Mouse (Mus musculus): Measurements from ENCODE around the gene Svs1.

The Svs1 gene

DNA sequence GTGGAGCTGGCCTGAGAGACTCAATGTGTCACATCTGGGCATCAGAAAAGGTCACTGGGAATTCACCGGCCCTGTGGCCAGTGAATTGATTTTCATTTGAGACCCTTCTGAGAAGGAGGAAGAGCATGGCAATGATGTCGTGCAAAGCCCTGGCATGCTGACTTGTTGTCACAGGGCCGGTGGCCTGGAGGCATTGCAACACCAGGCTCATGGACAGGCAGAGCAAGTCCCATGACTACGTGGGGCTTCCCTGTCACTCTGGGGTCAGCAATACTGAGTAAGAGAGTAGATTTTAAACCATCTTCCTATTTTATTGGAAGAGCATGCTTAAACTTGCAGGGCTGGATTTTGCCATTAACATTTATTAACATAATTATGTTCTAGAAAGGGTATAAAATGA lies 26.4 kb downstream of the Svs1 start:
- DNase-seq: peak; percentile 46

DNA sequence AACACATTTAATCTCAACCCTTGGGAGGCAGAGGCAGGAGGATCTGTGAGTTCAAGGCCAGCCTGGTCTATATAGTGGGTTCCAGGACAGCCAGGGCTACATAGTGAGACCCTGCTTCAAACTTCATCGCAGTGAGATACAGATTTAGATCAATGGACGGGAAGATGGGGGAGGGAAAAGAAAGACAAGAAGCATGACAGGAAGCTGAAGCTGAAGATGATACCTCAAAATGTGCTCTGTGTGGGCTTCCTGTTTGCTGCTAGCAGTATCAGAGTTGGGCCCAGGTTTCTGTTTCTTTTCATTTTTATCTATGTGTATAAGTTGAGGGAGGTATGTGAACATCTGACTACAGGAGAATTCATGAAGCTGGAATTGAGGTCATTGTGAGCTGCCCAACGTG lies 26.8 kb downstream of the Svs1 start:
- DNase-seq: no peak

DNA sequence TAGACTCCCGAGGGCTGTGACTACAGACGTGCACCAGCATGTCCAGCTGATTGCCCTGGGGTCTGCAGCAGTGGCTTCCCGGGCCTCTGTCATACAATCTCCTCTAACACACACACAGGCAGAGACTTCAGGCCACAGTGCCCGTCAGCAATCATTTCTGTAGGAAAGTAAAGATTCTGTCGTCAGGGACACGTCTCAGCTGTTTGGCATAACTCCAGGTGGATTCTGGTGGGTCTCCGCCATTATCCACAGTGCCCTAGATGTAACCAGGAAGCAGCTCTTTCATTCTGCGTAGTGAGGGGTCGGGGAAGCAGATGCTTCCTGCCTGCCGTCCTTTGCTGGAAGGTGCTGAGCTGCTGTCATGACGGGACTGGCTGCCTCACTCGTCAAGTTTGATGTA lies 30.5 kb downstream of the Svs1 start:
- DNase-seq: no peak

DNA sequence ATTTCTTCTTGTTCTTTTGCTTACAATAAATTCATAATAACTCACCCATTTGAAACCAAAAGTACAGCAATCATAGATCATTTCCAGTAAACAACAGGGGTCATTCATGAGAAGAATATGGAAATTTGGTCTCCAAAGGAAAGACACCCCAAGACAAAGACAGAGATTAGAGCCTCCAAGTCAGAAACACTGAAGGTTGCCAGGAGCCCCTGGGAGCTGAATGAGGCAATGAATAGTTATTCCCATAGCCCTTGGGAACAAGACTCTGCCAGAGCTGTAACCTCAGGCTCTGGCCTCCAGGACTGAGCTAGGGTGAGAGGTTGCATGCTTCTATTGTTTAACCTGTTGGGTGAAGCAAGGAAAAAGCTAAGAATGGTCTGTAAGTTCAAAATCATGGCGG lies 32.7 kb downstream of the Svs1 start:
- no peak for DNase-seq

DNA sequence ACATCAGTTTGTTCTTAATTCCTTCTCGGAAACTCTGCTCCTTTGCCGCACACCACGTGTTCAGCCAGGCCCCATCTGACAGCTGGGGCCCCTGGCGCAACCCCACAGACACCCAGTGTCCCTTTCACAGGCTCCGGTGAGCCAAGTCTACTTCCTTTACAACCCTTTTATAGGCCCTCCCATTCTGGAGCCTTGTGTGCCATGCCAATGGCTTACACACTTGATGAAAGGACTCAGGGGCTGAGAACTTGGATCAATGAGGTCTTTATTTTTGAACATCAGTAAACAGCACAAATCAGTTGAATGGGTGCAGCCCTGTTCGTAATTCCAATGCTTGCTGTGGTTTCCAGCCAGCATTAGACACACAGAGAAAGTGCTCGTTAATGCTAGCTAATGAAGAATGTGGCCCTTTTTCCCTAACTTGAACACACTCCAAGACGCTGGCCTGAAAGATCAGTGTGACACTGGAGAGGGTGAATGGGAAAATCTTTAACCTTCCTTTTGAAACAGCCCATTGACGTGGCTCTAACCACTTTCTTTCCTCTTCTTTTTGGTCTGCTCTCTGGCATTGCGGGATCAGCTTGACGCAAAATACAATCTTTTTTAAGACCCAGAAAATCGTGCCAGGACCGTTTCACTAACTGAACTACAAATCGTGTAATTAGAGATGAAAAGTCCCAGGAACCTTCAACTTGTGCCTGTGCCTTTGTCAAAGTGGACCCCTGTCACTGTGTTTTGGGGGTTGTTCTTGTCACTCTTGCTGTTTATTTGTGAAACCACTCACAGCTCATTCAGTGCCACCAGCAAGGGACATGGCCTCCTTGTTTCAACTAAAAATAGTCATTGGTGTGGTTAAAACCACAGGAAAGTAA lies 34.7 kb downstream of the Svs1 start:
- peak; percentile 89 for DNase-seq

DNA sequence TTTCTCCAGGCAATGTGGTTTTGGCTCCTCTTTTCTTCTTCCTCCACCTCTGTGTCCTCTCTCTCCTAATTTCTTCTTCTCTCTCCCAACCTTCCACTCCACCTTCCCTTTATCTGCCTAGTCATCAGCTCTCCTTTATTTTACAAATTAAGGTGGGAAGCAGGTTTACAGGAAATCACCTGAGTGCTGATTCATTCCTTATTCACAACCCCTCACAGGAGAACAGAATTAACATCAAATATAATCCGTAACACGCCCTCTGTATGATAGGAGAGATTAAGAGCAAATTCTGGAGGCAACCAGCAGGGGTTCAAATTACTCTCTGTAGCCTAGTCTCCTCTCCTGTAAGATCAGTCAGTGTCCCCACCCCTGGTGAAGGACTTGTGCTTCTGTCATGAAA lies 35.7 kb downstream of the Svs1 start:
- DNase-seq: no peak

DNA sequence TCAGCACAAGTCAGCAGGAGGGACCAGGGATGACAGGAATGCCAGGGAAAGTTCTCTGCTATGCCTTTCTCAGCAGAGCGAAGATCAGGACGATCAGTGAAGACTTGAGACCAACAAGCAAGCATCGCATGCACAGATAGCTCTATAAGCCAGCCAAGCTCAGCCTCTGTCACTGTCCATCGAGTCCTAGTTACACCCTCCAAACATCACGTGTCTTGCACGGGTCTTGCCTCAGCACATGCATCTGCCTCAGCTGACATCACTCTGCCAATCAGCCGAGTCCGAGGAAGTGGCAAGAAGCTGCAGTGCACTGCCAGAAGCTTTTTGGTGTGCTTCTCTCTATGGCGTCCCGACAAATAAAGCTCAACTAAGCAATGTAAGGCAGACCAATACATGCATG lies 36.7 kb downstream of the Svs1 start:
- no peak for DNase-seq

DNA sequence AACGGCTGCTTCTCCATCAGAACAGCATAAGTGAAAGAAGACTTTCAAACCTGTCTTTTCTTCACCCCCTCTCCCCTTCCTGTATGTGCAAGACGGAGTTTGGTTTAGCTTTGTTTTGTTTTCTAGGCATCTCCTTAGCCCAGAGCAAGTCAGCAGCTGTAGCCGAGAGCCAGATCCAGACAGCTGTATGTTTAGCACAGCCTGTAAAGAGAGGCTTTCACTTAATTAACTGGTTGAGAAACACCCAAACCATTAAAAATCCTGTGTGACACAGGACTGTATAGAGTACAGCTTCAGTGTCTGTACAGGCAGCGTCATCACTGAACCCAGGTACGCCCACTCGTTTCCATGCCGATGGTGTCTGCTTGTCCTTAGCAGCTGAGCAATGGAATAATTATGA lies 38.6 kb downstream of the Svs1 start:
- no peak for DNase-seq

DNA sequence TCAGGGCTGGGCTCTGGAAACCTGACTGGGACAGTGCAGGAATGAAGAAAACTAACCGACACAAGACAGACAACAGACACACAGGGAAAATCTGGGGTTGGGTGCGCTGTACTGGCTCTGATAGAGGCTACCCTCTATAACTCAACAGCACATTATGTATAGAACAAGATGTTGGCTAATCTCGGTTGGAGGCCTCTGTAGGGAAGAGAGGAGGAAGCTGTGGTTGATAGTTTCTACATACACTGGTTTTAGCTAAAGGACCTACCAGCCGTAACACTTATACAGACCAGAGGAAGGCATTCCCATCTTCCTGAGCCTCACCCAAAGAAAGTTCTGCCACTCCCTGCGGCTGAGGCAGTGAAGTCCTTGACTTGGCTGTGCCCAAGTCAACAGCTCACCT lies 39.8 kb downstream of the Svs1 start:
- DNase-seq: no peak

DNA sequence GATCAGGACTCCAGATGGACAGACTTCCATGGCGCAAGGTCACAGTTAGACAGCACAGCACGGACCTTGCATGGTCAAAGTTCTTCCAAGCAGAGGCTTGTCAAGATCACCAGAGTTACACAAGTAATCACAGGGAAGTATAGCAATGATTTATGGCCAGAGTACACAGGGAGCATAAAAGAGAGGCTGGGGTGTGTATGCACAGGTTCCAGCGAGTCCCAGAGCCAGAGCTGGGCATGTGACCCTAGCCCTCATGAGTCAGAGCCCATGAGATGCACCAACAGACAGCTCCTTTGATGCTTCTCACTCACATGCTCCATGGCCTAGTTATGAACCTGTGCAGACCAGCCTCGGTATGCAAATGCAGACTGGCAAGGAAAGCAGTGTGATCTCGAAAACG lies 41.4 kb downstream of the Svs1 start:
- no peak for DNase-seq

DNA sequence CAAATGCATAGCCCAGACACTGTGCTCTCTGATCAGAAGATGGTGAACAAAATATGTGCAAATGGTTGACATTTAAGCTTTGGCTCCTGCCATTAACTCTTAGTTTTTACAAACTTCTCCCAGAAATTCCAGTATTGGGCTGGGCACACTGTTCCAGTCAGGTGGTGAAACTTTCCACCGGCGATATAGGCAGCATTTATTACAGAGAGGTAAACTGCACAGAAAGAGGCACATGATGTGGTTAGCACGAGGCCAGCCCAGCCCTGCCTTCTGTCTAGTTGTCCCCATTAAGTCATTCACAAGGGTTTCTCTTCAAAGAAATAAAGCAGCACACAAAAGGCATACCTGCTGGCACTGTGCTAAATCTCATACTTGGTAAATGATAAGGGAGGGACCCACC lies 42.0 kb downstream of the Svs1 start:
- no peak for DNase-seq

DNA sequence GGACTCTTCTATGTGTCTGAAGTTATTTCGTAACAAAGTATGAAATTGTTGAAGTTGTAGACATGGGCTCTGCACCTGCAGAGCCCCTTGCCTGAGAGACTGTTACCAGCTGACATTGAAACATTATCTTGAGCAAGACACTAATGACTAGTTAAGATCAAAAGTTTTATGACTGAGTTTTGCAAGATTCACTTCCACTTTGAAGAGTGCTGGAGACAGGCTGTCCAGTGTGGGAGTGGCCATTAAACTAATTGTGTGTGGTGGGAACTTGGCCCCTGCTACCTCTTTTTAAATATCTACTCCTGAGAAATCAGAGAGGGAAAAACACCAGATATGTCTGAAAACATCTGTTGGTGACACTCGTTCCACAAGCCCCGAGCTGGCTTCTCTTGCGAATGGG lies 44.6 kb downstream of the Svs1 start:
- DNase-seq: no peak

DNA sequence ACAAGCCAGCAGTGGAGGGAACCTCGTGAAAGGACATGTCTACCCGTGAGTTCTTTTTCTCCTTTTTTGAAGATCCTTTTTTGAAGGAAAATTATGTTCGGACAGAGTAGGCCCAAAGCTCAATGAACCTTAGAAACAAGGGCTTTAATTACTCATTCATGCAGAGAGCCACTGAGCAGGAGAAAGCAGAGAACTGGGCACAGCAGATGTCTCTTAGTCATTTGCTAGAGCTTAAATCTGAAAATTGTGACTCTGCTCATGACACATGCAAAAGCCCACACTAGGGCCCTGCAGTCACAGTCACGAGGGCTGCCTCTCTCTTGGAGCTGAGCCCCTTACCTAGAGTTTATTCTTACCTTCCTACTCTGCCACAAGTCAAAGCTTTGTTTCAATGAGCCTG lies 46.1 kb downstream of the Svs1 start:
- no peak for DNase-seq

DNA sequence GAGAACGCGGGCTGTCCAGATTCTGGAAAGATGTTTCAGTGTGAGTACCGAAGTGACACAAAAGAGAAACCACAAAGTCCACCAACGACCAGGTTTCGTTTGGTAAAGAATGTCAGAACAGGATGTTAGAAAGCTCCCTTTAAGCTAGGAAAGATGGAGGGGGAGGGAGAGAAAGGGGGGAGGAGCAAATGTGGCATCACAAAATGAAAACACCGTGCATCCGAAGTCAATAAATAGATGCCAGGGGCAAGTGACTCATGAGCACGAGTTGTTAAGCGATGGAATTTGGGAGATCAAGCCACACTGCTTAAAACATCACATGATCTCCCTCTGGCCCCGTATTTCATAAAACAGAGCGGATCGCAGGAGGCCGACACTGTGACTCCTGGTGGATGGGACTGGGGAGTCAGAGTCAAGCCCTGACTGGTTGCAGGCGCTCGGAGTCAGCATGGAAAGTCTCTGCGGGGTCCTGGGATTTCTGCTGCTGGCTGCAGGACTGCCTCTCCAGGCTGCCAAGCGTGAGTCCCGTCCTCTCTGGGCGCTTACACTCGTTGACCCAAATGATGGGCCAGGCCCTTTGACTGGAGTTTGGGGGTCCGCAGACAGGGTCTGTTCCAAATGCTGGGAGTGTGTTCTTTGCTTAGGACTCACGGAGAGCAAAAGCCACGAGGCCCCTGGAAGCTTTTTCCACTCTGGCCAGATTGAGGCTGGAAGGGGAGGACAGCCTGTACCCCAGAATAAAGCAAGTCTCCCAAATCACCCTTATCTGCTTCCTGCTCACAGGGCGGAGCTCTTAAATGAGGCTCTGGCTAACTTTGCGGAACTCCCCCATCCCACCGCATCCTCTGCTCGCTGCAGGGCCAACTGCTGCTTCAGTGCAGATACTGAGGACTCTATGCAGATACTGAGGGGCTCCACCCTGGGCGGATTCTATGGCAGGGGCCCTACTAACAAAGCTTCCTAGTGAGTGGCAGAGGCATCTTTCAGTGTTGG lies 49.9 kb downstream of the Svs1 start, which contains the start of gene Gpnmb:
Gene Gpnmb, plus strand, starts transcription at position 272 of the 993 bp plus-strand sequence.
- no peak for DNase-seq

DNA sequence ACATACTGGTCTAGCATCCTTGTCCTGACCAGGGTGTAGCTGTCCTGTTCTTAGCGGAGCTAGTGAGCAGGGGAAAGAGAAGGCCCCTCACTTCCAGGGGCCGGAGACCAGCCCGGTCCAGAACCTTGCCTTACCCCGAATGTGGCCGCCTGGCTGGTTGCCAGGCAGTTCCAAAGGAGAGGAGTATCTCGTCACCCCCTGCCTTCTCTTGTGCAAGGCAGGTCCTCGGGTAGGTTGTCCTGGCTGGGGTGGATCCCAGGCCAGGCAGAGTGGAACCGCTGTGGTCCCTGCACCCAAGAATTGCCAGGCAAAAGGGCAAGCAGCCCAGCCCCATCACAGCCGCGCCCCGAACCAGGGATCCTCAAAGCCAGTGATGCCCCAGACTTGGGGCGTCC lies 50.6 kb downstream of the Svs1 start:
- DNase-seq: no peak

DNA sequence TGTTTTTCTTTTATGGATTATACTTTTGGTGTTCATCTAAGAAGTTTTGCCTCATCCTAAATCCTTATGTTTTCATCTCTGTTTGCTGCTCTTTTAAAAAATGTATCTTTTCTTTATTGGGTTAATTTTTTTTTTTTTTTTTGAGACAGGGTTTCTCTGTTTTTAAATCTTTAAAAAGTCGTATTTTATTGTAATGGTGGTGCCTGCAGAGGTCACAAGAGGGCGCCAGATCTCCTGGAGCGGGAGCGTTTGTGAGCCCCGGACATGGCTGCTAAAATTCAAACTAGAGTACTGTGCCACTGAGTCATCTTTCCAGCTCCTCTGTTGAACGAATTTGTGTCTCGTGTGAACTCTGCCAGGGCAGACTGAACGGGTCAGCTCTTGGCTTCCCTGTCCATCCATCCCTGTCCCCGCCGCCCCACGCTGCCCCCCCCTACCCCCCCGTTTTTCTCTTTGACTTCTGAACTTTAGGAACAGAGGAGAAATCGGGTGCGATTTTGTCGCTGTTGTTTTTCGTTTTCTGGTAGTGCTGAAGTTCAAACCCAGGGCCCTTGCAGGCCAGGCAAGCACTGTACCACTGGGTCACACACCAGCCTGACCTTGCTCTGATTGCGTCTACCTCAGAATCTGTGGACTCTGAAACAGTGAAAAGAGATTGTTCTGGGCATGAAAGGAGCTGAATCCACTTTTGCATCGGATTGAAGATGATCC lies 53.0 kb downstream of the Svs1 start:
- DNase-seq: peak; percentile 21

Measured in layer of hippocampus, adult 9-11 months (tissue).